Mouse (Mus musculus) kidney, adult 2 months (tissue): Measurements from ENCODE around the gene Tmcc3.
A peak's percentile ranks its signal among the peaks of the same experiment; 100 is the strongest.

Experiments
- CTCF ChIP-seq: fragments of 200-500 bp; conservative IDR thresholded peaks from 2 replicates; pipeline ENCODE4 v1.5.1; 2011; ENCODE audit warnings: low read depth, mild to moderate bottlenecking, control low read depth, low read length, moderate library complexity, mixed read lengths; ENCODE audit not compliant: insufficient read depth, insufficient read length
- POLR2A ChIP-seq: fragments of 200-500 bp; IDR thresholded peaks from one replicate; pipeline ENCODE4 v1.6.1; 2011; ENCODE audit warnings: low read depth, low read length, control low read depth

DNA sequence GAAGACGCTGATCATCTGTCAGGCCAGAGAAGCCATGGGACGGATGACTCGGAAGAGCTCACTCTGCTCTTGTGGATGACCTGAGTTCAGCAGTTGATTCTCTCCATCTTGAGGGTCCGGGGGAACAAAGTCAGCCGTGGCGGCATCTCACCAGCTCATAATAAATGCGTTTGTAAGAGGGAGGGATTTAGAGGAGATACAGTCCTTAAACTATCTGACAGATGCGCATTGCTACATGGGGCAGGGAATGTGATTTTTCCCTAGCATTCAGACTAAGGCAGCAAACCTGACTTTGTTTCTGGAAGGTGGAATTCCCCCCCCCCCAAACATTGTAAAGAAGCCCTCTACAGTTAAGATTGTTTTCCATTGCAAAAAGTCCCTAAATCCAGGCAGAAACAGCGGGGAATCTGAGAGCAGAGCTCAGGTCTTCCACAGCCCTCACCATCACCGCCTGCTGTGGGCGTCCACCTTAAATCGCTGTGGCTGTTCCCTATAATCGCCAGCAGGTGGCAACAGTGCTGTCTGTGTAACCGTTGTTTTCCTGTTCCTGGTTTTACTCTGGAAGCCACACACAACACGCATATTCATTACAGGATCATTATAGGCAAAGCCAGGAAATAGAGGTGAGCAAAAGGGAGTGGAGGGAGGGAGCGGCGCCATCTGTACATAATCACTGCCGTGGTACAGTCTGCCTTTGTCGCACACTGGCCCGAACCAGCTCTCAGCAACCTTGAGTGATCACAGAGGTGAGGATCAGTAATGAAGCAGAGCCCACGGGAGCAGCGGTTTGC is 96.8 kb downstream of the Tmcc3 start:
- TF ChIP-seq CTCF (peak; percentile 89), POLR2A (no peak)
